Mouse (Mus musculus): ENCODE measurements at regions not wholly inside any gene's neighbourhood (a gene's known extent, or its start where the extent isn't known, plus 50 kb on each side); places are given as distances from the start of the nearest gene placed in this dataset.

DNA sequence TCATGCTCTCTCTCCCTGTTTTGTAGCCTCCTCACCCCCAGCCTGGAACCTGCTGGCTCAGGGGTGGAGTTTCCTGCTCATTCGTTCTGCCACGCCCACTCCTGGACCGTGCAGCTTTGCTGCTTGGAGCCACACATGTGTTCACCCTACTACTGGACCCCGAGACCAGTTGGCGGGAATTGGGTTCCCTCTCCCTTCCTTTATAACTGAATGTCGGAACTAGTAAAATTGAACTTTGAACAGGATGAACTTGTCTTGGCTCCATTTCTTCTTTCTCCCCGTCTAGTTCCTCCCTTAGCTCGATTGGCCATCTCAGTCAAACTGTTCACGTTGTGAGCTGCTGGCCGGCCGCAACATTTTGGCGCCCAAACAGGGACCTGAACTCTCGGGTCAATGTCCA lies 62.3 kb upstream of the Glrp1 start:
- no peak for TF ChIP-seq CTCF (conservative IDR thresholded peaks at IDR 0.05; ENCODE audit: insufficient read depth, insufficient read length, low read depth, low read length)
- TF ChIP-seq POLR2A (IDR thresholded peaks at IDR 0.05; ENCODE audit: low read depth, low read length), result no peak

All from kidney, adult 2 months (tissue).